Mouse (Mus musculus): ENCODE results near the gene Med12. TPM values are rescaled to one million over a fixed set of nuclear protein-coding genes. Genes with fewer than 3 reads are reported as not detected.

The Med12 gene
- polyA plus RNA-seq, 1 experiment from 2014 or later = 38.9 TPM

DNA sequence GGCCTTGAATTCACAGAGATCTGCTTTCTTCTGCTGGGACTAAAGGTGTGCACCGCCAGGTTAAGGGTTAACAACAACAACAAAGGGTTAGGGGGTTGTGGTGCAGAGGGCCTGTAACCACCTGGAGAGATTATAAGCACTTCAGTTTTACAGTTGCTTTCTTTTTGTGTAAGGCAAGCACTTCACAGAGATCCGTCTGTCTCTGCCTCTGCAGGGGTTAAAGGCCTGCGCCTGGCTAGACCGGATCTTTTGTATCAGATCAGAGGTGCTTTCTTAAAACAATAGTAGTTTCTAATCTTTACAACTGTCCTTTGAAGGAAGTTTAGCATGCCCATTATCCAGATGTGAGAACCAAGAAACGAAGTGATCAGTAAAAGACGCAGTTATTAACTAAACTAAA is 420 bp upstream of the Med12 start:
- no peak overlapping the region for H3K9ac ChIP-seq
- 0 out of 2 replicates have a peak, but pooled peaks cover 12% of the 10 kb centered on the region for H3K36me3 ChIP-seq
- H3K4me1 ChIP-seq = 0 out of 2 replicates have a peak, but pooled peaks cover 5% of the 10 kb centered on the region
- peak overlapping the region; percentile 70 for H3K27ac ChIP-seq
- peaks cover 7% of the 10 kb centered on the region; the same call in 1 of the 2 replicates for H3K27me3 ChIP-seq
- 23% methylated on average over 6 of the region's 6 CpGs for WGBS
- H3K9me3 ChIP-seq (replicated peaks) = no peaks in the 10 kb centered on the region
- peak overlapping the region; percentile 50 for H3K4me2 ChIP-seq (replicated peaks)
- ATAC-seq (ENCODE audit: low FRiP score) = peak; percentile 32
- peak overlapping the region; percentile 48 for H3K4me3 ChIP-seq

DNA sequence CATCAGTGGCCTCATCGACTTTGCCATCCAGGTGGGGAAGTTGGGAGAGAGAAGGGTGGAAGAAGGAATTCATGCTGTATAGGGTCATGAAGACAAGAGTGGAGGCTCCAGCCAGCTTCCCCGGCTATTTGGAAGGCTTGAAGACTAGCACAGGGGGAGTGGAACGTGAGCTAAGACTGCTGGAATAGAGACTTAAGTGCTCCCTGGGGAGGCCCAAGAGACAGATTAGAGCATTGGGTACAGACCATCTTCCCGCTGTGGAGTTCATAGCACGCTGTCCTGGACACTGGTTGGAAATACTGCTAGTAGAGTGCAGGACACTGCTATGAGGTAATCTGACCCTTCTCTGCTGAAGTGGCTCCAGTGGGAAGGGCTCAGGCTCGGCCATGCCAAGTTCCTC is 9.0 kb downstream of the Med12 start:
- no peak for ATAC-seq (ENCODE audit: low FRiP score)
- H3K4me1 ChIP-seq = no peaks in the 10 kb centered on the region
- no peak overlapping the region for H3K4me3 ChIP-seq
- H3K4me2 ChIP-seq (replicated peaks) = no peak overlapping the region
- no peaks in the 10 kb centered on the region for H3K9me3 ChIP-seq (replicated peaks)
- H3K27ac ChIP-seq = no peak overlapping the region
- peaks cover 4% of the 10 kb centered on the region; the same call in 1 of the 2 replicates for H3K27me3 ChIP-seq
- 82% methylated on average over 6 of the region's 6 CpGs for WGBS
- no peak overlapping the region for H3K9ac ChIP-seq
- peaks cover 68% of the 10 kb centered on the region for H3K36me3 ChIP-seq

DNA sequence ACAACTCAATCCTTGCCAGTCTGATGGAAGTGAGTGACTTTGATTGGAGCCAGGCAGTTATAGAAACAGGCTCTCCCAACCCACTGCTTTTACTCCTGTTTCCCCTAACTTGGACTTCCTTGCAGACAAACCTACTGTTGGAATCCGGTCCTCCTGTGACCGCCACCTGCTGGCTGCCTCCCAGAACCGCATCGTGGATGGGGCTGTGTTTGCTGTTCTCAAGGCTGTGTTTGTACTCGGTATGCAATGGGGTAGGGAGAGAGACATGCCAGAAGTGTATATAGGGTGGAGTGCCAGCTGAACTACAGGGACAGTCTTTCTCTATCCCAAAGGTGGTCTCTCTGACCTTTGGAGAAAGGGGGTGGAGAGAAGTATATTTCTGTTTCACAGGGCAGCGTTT is 11.7 kb downstream of the Med12 start:
- WGBS = 21% methylated on average over 6 of the region's 6 CpGs
- ATAC-seq (ENCODE audit: low FRiP score) = no peak
- H3K4me1 ChIP-seq = no peaks in the 10 kb centered on the region
- peaks cover 4% of the 10 kb centered on the region; the same call in 1 of the 2 replicates for H3K27me3 ChIP-seq
- no peak overlapping the region for H3K27ac ChIP-seq
- H3K9me3 ChIP-seq (replicated peaks) = no peaks in the 10 kb centered on the region
- H3K9ac ChIP-seq = no peak overlapping the region
- H3K4me2 ChIP-seq (replicated peaks) = no peak overlapping the region
- H3K36me3 ChIP-seq = peaks cover 81% of the 10 kb centered on the region
- no peak overlapping the region for H3K4me3 ChIP-seq

DNA sequence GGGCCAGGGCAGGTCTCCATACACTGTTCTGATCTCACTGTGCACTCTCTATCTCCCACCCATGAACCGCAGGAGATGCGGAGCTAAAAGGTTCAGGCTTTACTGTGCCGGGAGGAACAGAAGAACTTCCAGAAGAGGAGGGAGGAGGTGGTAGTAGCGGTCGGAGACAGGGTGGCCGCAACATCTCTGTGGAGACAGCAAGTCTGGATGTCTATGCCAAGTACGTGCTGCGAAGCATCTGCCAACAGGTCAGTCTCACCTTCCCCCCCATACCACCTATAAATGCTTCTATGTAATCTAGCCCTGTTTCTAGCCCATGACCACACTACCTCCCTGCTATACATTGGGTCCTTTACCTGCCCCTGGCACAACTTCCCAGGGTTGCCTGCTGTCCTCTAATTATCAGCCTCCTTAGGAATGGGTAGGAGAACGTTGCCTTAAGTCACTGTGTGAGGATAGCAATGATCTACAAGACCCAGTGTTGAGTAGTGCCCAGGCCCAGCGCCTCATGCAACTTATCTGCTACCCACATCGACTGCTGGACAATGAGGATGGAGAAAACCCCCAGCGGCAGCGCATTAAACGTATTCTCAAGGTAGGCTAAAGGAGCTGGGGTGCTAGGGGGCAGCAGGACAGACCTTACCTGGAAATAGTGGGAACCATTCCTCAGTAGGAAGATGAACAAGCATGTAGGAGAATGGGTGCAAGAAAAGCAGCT is 12.3 kb downstream of the Med12 start:
- H3K9me3 ChIP-seq (replicated peaks) = no peaks in the 10 kb centered on the region
- no peak for ATAC-seq (ENCODE audit: low FRiP score)
- H3K4me2 ChIP-seq (replicated peaks) = no peak overlapping the region
- H3K4me3 ChIP-seq = no peak overlapping the region
- no peaks in the 10 kb centered on the region for H3K4me1 ChIP-seq
- WGBS = 93% methylated on average over 14 of the region's 14 CpGs
- peaks cover 4% of the 10 kb centered on the region; the same call in 1 of the 2 replicates for H3K27me3 ChIP-seq
- no peak overlapping the region for H3K27ac ChIP-seq
- H3K9ac ChIP-seq = no peak overlapping the region
- H3K36me3 ChIP-seq = peaks cover 85% of the 10 kb centered on the region

DNA sequence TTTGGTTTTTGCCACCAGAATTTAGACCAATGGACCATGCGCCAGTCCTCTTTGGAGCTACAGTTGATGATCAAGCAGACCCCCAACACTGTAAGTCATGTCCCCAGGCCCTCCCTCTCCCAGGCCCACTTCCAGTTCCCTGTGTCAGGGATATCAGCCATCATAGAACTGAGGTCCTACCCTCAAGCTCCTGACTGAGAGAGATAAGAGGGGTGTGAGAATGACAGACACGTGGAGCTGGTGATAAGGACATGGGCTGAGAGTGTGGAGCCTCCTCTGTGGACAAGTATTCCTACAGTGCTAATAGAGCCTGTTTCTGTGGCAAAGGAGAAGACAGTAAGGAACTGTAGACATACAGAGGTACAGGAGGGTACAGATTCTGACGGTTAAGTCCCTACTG is 13.7 kb downstream of the Med12 start:
- Histone ChIP-seq H3K4me2 (replicated peaks) (no peak overlapping the region), H3K9ac (no peak overlapping the region), H3K4me3 (no peak overlapping the region), H3K9me3 (replicated peaks) (no peaks in the 10 kb centered on the region), H3K4me1 (no peaks in the 10 kb centered on the region), H3K36me3 (peaks cover 77% of the 10 kb centered on the region), H3K27ac (no peak overlapping the region), H3K27me3 (peaks cover 6% of the 10 kb centered on the region; the same call in 1 of the 2 replicates)
- no peak for ATAC-seq (ENCODE audit: low FRiP score)
- WGBS = 93% methylated on average over 3 of the region's 3 CpGs

DNA sequence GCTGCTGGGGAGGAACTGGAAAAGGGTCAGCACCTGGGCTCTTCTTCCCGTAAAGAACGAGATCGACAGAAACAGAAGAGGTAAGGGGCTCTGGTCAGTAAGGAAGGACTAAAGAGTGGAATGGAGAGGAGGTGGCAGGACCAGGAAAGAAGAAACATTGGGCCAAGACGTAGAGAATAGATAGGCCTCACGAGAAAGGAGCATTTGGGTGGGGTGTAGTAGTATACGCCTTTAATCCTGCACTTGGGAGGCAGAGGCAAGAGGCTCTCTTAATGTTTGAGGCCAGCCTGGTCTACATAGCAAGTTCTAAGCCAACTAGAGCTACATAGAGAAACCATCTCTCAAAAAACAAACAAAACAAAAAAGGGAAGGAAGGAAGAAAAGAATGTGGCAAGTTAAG is 14.6 kb downstream of the Med12 start:
- H3K4me1 ChIP-seq = no peaks in the 10 kb centered on the region
- H3K36me3 ChIP-seq = peaks cover 76% of the 10 kb centered on the region
- H3K4me3 ChIP-seq = no peak overlapping the region
- H3K9ac ChIP-seq = no peak overlapping the region
- H3K4me2 ChIP-seq (replicated peaks) = no peak overlapping the region
- no peaks in the 10 kb centered on the region for H3K9me3 ChIP-seq (replicated peaks)
- no peak overlapping the region for H3K27ac ChIP-seq
- peaks cover 6% of the 10 kb centered on the region; the same call in 1 of the 2 replicates for H3K27me3 ChIP-seq
- WGBS = 90% methylated on average over 6 of the region's 6 CpGs
- no peak for ATAC-seq (ENCODE audit: low FRiP score)

DNA sequence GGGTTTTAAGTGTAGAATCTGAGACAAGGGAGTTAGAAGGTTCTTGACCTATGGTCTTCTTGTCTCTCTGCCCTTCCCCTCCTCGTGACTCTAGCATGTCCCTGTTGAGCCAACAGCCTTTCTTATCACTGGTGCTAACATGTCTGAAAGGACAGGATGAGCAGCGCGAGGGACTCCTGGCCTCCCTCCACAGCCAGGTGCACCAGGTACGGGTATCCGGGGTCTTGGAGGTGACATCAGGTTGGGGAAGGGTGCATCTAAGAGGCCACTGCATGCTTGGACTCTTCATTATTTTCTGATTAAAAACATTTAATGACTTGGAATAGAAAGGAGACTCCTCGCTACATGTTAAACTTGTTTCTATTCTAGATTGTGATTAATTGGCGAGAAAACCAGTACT is 15.2 kb downstream of the Med12 start:
- H3K4me2 ChIP-seq (replicated peaks) = no peak overlapping the region
- 89% methylated on average over 7 of the region's 7 CpGs for WGBS
- H3K4me3 ChIP-seq = no peak overlapping the region
- H3K9ac ChIP-seq = no peak overlapping the region
- H3K4me1 ChIP-seq = no peaks in the 10 kb centered on the region
- H3K27ac ChIP-seq = no peak overlapping the region
- no peaks in the 10 kb centered on the region for H3K9me3 ChIP-seq (replicated peaks)
- H3K27me3 ChIP-seq = peaks cover 6% of the 10 kb centered on the region; the same call in 1 of the 2 replicates
- H3K36me3 ChIP-seq = peaks cover 73% of the 10 kb centered on the region
- no peak for ATAC-seq (ENCODE audit: low FRiP score)

- ATAC-seq (ENCODE audit: low FRiP score) = no peak
- H3K9ac ChIP-seq = no peak overlapping the region
- peaks cover 64% of the 10 kb centered on the region for H3K36me3 ChIP-seq
- 92% methylated on average over 10 of the region's 10 CpGs for WGBS
- no peaks in the 10 kb centered on the region for H3K9me3 ChIP-seq (replicated peaks)
- H3K4me3 ChIP-seq = no peak overlapping the region
- no peak overlapping the region for H3K27ac ChIP-seq
- H3K4me2 ChIP-seq (replicated peaks) = no peak overlapping the region
- H3K27me3 ChIP-seq = peaks cover 6% of the 10 kb centered on the region; the same call in 1 of the 2 replicates
- H3K4me1 ChIP-seq = no peaks in the 10 kb centered on the region
Measured at GRCm38 (mm10) chrX:101290111-101290510, 16.3 kb downstream of the Med12 start.

- Histone ChIP-seq H3K4me2 (replicated peaks) (peak within 1 kb of the TSS; percentile 48), H3K27me3 (no peaks in the 10 kb centered on the region; the same call in none of the 2 replicates), H3K27ac (peak within 1 kb of the TSS; percentile 83), H3K9ac (peak within 1 kb of the TSS; percentile 71), H3K4me3 (peak within 1 kb of the TSS; percentile 44), H3K9me3 (replicated peaks) (no peaks in the 10 kb centered on the region), H3K4me1 (peaks cover 26% of the 10 kb centered on the region), H3K36me3 (peaks cover 16% of the 10 kb centered on the region)
- peak; percentile 41 for ATAC-seq (ENCODE audit: low FRiP score)
- WGBS = 24% methylated on average over 9 of the region's 24 CpGs
Measured at GRCm38 (mm10) chrX:101299055-101299454, 25.2 kb downstream of the Med12 start, which contains the start of gene Nlgn3. Gene Nlgn3, plus strand, starts transcription at chrX:101299168.

DNA sequence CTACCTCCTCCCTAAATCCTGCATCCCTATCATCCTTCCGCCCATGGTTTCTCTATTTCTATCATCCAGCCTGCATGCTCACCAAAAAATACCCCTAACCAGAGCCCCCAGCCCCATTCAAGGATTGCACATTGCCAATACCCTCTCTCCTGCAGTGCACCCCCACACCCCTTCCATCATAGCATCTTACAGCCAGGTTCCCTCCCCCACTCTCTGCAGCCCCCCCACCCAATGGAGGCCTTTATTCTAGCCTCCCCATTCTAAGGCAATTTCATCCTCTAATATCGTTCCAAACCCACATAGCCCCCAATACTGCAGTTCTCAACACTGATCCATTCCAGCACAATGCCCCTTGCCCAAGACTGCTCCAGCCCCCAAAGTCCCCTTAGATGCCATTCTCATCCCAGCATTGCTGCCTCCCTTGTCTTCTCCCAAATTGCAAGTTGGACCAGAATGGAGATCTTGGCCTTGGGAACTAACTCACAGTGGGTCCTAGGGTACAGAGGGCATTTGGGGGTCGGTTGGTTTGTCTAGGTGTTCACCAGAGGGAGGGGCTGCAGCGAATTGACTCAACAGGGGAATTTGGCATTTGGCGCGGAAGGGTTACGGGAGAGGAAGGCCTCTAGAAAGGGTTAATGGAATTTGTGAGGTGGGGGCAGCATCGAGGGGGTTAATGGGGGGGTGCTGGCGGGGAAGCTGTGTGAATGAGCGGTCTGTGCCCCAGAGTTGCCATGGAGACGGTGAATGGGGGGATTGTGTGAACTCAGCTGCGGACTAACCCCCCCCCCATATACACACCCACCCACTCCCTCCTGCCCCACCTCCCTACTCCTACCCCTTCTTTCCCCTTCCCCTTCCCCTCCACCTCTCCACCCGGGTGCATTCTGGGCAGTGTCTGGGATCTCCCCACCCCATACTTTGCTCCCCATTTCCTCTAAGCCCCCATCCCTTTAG is 25.9 kb downstream of the Med12 start:
- H3K27me3 ChIP-seq = no peaks in the 10 kb centered on the region; the same call in none of the 2 replicates
- H3K9me3 ChIP-seq (replicated peaks) = no peaks in the 10 kb centered on the region
- ATAC-seq (ENCODE audit: low FRiP score) = peak; percentile 81
- peaks cover 16% of the 10 kb centered on the region for H3K36me3 ChIP-seq
- peak overlapping the region; percentile 44 for H3K4me3 ChIP-seq
- peak overlapping the region; percentile 71 for H3K9ac ChIP-seq
- peak overlapping the region; percentile 48 for H3K4me2 ChIP-seq (replicated peaks)
- 27% methylated on average over 11 of the region's 13 CpGs for WGBS
- peak overlapping the region; percentile 83 for H3K27ac ChIP-seq
- peaks cover 31% of the 10 kb centered on the region for H3K4me1 ChIP-seq

- no peaks in the 10 kb centered on the region for H3K9me3 ChIP-seq (replicated peaks)
- H3K27ac ChIP-seq = peak overlapping the region; percentile 70
- peaks cover 16% of the 10 kb centered on the region for H3K36me3 ChIP-seq
- peaks cover 31% of the 10 kb centered on the region for H3K4me1 ChIP-seq
- H3K4me3 ChIP-seq = peak overlapping the region; percentile 44
- no peaks in the 10 kb centered on the region; the same call in none of the 2 replicates for H3K27me3 ChIP-seq
- ATAC-seq (ENCODE audit: low FRiP score) = peak; percentile 58
- WGBS = 36% methylated on average over 13 of the region's 13 CpGs
- peak overlapping the region; percentile 71 for H3K9ac ChIP-seq
- peak overlapping the region; percentile 48 for H3K4me2 ChIP-seq (replicated peaks)
Measured at GRCm38 (mm10) chrX:101300427-101301030, 26.7 kb downstream of the Med12 start.

DNA sequence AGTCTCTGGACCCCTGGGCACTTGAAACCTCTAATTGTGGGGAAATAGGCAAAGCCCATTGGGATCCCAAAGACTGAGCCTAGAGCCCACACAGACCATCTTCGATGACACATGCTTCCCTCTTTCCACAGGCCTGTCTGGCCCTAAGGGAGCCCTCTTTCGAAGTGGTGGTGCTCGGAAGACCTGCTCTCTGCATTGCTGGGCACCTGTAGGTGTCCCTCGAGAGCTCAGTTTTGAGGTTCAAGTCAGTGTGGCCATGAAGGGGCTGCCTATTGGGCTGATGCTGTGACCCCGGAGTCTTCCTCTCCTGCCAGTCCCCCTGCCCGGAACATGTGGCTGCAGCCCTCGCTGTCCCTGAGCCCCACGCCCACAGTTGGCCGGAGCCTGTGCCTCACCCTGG is 27.8 kb downstream of the Med12 start:
- Histone ChIP-seq H3K4me3 (peak overlapping the region; percentile 11; the same call in 1 of the 2 replicates), H3K4me2 (replicated peaks) (peak overlapping the region; percentile 48), H3K36me3 (peaks cover 8% of the 10 kb centered on the region), H3K9ac (no peak overlapping the region), H3K27ac (no peak overlapping the region), H3K4me1 (peaks cover 31% of the 10 kb centered on the region), H3K9me3 (replicated peaks) (no peaks in the 10 kb centered on the region), H3K27me3 (peaks cover 5% of the 10 kb centered on the region)
- ATAC-seq (ENCODE audit: low FRiP score) = no peak
- 69% methylated on average over 9 of the region's 9 CpGs for WGBS
